Mouse (Mus musculus) right cerebral cortex, postnatal 36 days (tissue): Measurements from ENCODE around the gene Dpagt1.
A peak's percentile ranks its signal among the peaks of the same experiment; 100 is the strongest.
"Not testable (repeated sequence)": the region's sequence is repeated elsewhere in the genome, so short reads cannot be mapped to it uniquely, and the experiment has no call there.

Experiments
- DNase-seq, 2 experiments: peaks; one replicate each; pipeline ENCODE4 v3.0.0; 2022; ENCODE audit warnings: low spot score in 2 of 2, mixed read lengths in 1 of 2

Gene Dpagt1

DNA sequence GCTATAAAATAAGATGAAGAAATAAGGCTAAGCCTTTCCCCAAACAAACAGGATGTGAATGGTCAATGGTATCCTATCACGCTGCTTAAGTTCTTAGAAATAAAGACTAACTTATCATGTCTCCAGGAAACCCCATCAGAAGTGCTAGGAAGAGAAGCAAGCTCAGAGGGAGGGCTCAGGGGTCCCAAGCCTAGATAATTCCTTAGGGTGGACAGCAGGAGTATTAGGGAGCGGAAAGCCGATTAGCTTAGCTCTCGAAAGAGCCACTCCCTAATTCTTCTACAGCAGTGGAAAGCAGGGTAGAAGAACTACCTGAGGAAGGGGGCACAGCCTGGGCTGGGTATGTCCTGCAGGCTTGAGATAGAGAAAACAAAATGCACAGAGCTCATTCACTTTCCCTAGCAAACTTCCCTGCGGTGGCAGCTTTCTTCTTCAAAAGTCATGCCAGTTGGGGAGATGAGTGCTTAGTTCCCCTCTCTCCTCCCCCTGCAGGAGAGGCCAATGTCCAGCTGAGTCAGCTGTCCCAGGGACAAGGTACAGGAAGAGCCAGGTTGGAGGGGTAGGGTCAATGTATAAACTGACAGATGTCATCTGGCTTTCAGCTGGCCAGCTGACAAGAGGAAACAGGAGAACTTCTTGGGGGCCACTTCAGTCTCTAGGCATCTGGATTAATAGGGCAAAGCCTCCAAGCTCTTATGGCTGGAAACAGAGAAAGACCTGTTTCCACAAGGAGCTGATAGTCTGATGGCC lies 7.6 kb upstream of the Dpagt1 start:
- DNase-seq, result no peak

- DNase-seq, result no peak
Observed at GRCm38 (mm10) chr9:44318826-44319095, 7.1 kb upstream of the Dpagt1 start.

GRCm38 (mm10) chr9:44319105-44319886 lies 6.5 kb upstream of the Dpagt1 start:
- no peak for DNase-seq

DNA sequence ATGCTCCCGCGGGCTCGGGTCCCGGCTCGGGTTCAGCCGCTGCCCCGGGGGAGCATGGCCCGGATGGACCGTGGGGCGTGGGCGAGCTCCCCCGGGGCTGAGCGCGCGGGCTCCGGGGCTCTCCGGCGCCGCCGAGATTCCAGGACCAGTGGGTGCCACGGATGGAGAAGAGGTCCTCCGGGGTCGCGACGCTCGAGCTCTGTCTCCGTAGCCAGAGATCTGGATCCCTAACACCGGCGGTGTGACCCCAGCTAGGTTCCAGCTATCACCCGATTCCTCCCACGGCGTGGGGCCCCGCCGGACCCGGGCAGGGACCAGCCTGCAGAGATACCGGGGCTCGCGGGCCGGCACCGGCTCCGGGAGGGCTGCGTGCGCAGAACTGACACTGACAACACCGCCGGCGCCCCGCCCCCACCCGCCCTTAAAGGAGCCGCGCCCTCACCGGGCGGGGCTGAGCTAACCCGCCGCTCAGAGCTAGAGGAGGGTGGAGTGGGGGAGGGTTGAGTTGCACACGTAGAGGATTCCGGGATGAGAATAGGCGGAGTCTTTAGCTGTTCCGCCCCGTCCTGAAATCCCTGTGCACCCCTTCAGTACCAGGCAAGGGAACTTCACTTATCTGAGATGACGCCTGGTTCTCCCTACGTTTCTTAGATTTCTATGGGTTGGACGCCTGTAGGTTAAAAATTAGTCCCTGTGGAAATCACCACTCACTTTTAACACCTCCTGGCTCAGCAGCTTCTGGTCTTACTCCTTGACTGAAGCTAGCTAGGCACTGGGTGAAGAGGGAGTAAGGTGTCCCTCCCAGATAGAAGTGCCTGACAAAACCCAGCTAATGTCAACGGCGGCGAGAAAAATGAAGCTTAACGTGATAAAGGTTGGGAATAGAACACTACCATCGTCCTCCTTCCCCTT lies 5.7 kb upstream of the Dpagt1 start, which contains the start of gene C2cd2l:
TSS of gene C2cd2l (minus strand) at position 399 of the 912 bp plus-strand sequence.
- DNase-seq, result peak; percentile 85 to 94

DNA sequence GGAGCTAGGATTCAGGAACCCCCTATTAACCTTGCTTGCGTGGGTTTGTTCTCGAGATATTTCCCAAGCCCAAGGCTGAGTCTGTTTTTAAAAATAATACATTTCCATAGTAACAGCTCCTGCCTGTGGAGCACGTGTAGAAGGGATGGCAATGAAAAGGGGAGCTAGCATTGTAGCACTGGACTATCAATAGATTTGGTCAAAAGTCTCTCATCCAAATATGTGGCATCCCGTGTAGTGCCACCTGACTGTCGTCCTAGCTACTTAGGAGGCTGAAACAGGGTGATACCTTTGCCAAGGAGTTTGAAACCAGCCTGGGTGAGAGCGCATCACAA lies 5.1 kb upstream of the Dpagt1 start:
- peak in 1 of 2 experiments; percentile 43 for DNase-seq

- DNase-seq, result not testable (repeated sequence)
Observed at GRCm38 (mm10) chr9:44323656-44324055, 2.2 kb upstream of the Dpagt1 start.

- DNase-seq, result no peak
Observed at GRCm38 (mm10) chr9:44324147-44324546, 1.7 kb upstream of the Dpagt1 start.

DNA sequence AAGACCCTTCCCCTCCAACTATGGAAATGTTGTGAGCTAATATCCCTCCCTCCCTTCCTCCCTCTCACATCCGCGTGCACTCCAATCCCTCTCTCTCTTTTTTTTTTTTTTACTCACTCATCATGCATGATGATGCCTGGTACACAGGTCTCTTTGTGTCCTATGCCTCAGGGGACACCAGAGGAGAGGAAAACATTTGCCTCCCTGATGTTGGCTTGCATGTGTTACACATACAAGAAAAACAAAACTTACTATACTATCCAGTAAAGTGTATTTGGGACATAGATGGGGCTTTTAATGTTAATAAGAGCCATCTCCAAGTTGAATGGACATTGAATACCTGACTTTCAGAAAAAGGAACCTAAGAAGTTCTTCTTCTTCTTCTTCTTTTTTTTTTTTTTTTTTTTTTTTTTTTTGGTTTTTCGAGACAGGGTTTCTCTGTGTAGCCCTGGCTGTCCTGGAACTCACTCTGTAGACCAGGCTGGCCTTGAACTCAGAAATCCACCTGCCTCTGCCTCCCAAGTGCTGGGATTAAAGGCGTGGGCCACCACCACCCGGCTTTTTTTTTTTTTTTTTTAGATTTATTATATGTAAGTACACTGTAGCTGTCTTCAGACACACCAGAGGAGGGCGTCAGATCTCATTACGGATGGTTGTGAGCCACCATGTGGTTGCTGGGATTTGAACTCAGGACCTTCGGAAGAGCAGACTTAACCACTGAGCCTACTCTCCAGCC lies 619 bp upstream of the Dpagt1 start:
- not testable (repeated sequence) for DNase-seq

DNA sequence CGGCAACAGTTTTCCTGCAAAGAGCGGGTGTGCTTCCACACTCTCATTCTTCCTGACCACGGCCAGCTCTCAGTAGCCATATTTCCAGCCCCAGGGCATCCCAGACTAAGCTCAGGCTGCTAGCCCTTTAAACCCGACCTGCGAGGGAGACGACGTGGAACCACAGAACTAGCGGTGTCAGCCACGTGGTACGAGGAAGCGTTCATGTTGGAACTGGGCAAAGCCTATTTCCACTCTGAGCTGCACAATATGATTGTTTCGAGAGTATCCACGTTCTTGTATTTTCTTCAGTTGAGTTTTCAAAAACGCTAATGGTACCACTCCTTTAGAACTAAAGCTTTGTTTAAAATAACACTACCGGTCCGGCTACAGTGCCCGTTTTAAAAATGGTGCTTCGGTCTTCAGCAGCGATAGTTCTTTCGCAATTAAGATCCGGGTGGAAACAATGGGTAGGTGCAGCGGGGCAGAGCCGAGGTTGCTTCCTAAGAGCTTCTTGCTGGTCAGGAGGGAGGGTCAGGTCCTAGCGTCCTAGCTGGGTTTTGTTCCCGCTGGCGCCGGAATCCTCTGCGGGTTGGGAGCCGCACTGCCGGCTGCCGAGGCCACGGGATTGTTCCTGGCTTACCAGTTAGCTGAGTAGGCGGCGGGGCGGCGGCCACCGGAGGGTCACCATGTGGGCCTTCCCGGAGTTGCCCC lies 698 bp downstream of the Dpagt1 start:
- DNase-seq, result peak; percentile 80 to 88

- no peak for DNase-seq
Observed at GRCm38 (mm10) chr9:44327064-44327711, 1.4 kb downstream of the Dpagt1 start.

DNA sequence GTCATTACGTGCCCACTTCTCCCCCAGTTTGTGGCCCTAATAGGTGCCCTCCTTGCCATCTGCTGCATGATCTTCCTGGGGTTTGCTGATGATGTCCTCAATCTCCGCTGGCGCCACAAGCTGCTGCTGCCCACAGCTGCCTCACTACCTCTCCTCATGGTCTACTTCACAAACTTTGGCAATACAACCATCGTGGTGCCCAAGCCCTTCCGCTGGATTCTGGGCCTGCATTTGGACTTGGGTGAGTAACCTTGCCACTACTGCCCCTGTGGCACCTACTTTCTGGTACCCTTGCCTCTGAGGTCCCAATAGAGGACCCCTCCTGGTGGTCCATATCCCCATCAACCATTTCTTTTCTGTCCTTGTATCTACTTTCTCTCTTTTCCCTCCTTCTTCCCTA lies 2.1 kb downstream of the Dpagt1 start:
- DNase-seq, result no peak

DNA sequence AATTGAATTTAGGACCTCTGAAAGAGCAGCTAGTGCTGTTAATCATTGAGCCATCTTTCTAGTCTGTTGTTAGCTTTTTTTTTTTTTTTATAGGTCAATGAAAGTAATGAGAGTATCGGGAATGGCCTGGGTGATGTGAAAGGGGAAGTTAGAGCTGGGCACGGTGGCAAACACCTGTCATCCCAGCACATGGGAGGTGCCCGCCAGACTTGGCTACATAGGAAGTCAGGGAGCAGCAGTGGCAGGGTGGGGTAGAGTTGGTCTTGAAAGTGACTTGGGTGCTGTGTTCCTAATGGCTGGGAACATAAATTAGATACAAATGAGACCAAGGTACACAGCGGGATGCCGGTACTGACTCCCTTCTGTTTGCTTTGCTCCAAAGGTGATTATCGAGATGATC lies 4.9 kb downstream of the Dpagt1 start:
- DNase-seq, result no peak

DNA sequence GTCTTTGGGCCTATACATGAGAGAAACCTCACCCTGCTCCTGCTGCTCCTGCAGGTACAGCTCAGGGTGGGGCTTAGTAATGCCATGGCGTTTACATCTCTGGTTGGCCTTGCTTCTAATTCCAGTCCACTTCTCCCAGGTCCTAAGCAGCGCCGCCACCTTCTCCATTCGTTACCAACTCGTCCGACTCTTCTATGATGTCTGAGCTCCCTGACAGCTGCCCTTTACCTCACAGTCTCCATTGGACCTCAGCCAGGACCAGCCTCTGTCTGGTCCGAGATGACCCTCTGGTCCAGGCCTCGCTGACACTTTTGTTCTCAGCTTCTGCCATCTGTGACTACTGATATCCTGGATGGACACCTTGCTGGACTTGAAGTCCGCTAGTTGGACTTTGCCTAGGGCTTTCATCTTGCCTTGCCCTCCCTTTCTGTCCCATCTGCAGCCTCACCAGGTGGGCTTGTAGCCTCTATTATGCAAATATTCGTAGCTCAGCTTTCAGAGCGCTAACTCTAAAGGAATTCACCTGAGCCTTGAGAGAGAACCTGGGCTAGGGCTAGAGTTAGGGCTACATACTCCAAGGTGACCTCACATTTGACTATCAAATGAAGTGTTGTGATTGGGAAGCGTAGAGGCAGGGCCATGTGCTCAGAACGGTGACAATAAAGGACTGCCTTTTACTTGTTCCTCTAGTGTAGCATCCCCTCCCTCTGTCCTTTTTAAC lies 7.3 kb downstream of the Dpagt1 start:
- no peak for DNase-seq

- DNase-seq, result peak; percentile 97 to 99
Observed at GRCm38 (mm10) chr9:44334396-44335330, 8.8 kb downstream of the Dpagt1 start, which contains the start of gene H2afx. H2afx (plus strand) TSS chr9:44334694.

GRCm38 (mm10) chr9:44335331-44336092 lies 9.7 kb downstream of the Dpagt1 start:
- no peak for DNase-seq

DNA sequence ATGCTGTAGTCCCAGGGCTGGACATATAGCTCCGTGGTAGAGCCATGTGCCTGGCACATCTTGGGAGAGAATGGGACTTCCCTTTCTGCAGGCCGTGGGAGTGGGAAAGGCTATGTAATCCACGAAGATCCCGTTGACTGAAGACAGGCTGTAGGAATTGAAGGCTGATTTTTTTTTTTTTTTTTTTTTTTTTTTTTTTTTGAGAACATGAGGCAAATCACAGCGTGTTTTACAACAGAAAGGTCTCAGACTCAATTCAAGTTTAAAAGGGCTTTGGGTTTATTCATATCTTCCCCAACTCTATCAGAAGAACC lies 10.2 kb downstream of the Dpagt1 start:
- no peak for DNase-seq

DNA sequence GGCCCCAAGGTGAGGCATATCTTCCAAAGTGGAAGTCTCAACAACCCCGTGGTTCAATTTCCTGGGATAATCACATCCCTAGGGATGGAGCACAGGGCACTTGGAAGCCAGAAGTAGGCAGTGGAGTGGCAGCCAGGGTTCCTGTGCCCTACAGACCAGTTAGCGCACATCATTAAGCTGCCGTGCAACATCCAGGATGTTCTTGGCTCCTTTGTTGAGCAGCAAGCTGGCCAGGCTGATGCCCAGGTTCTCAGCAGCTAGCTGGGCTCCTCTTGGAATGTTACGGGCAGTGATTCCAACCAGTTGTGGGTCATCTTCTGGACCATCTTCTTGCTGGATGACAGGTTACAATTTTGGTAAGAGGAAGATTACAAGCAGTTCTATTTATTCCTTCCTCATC lies 10.7 kb downstream of the Dpagt1 start:
- DNase-seq, result not testable (repeated sequence)

- DNase-seq, result no peak
Observed at GRCm38 (mm10) chr9:44336964-44337363, 11.1 kb downstream of the Dpagt1 start.
